Mouse (Mus musculus) kidney, postnatal 0 days (tissue): ENCODE data around the gene Bcl11b. TPM values are rescaled to one million over a fixed set of nuclear protein-coding genes. Genes with fewer than 3 reads are reported as not detected.

Source experiments
- ATAC-seq: fragments of 200-750 bp; cut with Nextera tagmentation; replicated peaks from 2 replicates; pipeline ENCODE4 v1.8.0; 2017; ENCODE audit warnings: low read depth, moderate number of reproducible peaks, moderate TSS enrichment, moderate library complexity; ENCODE audit not compliant: low FRiP score
- DNase-seq: peaks from one replicate; pipeline ENCODE4 v3.0.0-alpha.2; 2016; ENCODE audit warnings: low spot score
- H3K27ac ChIP-seq: fragments of 300-500 bp; sonication (generic); 2 replicates; pipeline ENCODE4 v1.5.1; 2014; ENCODE audit warnings: mild to moderate bottlenecking
- H3K27me3 ChIP-seq: fragments of 300-500 bp; sonication (generic); 2 replicates; pipeline ENCODE4 v1.6.1; 2014; ENCODE audit warnings: low read length, mixed read lengths; ENCODE audit not compliant: insufficient read depth
- H3K36me3 ChIP-seq: fragments of 300-500 bp; sonication (generic); 2 replicates; pipeline ENCODE4 v1.6.1; 2014; ENCODE audit warnings: low read length, mixed read lengths; ENCODE audit not compliant: insufficient read depth
- H3K4me1 ChIP-seq: fragments of 300-500 bp; sonication (generic); replicated peaks from 2 replicates; pipeline ENCODE4 v1.6.1; 2014; ENCODE audit warnings: antibody characterized with exemption, low read length, mixed read lengths; ENCODE audit not compliant: insufficient read depth
- H3K4me2 ChIP-seq: fragments of 300-500 bp; sonication (generic); 2 replicates; pipeline ENCODE4 v1.6.1; 2014; ENCODE audit warnings: mild to moderate bottlenecking, low read length, moderate library complexity, mixed read lengths
- H3K4me3 ChIP-seq: fragments of 300-500 bp; sonication (generic); replicated peaks from 2 replicates; pipeline ENCODE4 v1.5.1; 2014; ENCODE audit warnings: low read depth, low read length
- H3K9ac ChIP-seq: fragments of 300-500 bp; sonication (generic); 2 replicates; pipeline ENCODE4 v1.6.1; 2014; ENCODE audit warnings: low read depth, low read length
- H3K9me3 ChIP-seq: fragments of 300-500 bp; sonication (generic); replicated peaks from 2 replicates; pipeline ENCODE4 v1.6.1; 2016; ENCODE audit warnings: low read length, inconsistent platforms, mixed read lengths
- CTCF ChIP-seq: IDR thresholded peaks from 2 replicates; pipeline ENCODE4 v1.5.1; 2016; ENCODE audit warnings: antibody characterized with exemption, low read depth, mild to moderate bottlenecking, moderate library complexity
- WGBS: fragments of 180-500 bp; shearing (Covaris S2); extraction: QIAGEN DNeasy Blood & Tissue Kit; methylation state at CpG from one replicate; pipeline ENCODE4 v1.1.7; 2014; 5-methylcytosine and 5-hydroxymethylcytosine counted together
- polyA plus RNA-seq: library from polyadenylated mRNA; unstranded; fragments of >200 nt; fragmentation: Nextera tagmentation; extraction: Ambion mirVana; gene quantifications from 2 replicates; pipeline ENCODE4 v1.2.1, GENCODE M21; 2015

Bcl11b gene
- polyA plus RNA-seq, 1 experiment from 2014 or later, result 2.2 TPM

DNA sequence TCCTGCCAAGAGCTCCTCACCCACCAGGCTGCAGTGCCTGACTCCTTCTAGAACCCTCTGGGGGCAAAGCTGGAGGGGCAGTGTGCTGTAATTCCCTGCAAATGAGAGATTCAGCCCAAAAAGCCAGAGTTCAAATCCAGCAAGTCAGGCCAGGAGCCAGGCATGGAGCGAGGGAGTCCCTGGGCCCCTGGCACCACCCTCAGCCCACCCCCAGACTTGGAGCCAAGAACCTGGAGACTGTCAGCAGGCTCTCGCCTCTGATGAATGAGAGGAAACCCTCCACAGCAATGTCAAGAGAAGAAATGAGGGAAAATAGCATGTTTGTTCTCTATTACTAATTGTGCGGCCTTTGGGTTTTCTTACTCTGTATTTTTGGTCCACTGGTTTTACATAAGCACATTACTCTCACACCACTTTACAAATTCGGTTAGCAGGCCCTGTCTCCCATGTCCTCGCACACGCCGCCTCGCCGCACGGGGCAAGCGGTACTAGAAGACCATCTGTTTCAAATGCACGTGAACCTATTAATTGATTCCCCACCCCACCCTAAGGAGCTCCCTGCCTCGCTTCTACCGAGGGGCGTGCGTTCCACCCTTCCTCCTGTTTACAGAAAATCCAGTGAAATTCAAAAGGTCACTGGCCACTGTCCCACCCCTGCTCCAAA, 124.2 kb downstream of the Bcl11b start:
- Histone ChIP-seq H3K36me3 (no peaks in the 10 kb centered on the region), H3K9me3 (no peaks in the 10 kb centered on the region), H3K4me3 (no peak overlapping the region), H3K4me2 (no peak overlapping the region), H3K9ac (no peak overlapping the region), H3K4me1 (no peaks in the 10 kb centered on the region), H3K27me3 (no peaks in the 10 kb centered on the region), H3K27ac (no peak overlapping the region)
- 81% methylated on average over 16 of the region's 16 CpGs for WGBS
- ATAC-seq (no peak), DNase-seq (no peak)
- TF ChIP-seq CTCF, result no peak

DNA sequence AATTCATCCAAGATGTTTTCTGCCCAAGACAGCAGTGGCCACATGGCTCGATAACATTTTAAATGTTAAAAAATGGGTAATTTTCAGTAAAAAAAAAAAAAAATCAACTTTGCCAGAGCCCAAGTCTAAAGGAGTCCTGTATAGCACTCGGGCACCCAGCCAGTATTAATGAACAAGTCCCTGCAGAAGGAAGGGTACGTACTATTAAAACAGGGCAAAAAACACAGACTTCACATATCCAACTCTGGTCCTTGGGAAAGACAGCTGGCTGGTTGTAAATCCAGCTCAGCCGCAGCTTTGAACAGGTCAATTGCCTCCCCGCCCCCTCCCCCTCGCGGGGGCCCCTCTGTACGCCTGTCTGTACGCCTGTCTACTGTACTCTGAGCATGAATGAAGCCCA, 127.2 kb downstream of the Bcl11b start:
- H3K27ac ChIP-seq, result no peak overlapping the region
- no peak overlapping the region for H3K4me3 ChIP-seq
- no peak for ATAC-seq
- DNase-seq, result no peak
- TF ChIP-seq CTCF, result no peak
- no peaks in the 10 kb centered on the region for H3K4me1 ChIP-seq
- 41% methylated on average over 9 of the region's 9 CpGs for WGBS
- no peak overlapping the region for H3K4me2 ChIP-seq
- H3K27me3 ChIP-seq, result no peaks in the 10 kb centered on the region
- H3K9me3 ChIP-seq, result no peaks in the 10 kb centered on the region
- no peaks in the 10 kb centered on the region for H3K36me3 ChIP-seq
- H3K9ac ChIP-seq, result no peak overlapping the region

DNA sequence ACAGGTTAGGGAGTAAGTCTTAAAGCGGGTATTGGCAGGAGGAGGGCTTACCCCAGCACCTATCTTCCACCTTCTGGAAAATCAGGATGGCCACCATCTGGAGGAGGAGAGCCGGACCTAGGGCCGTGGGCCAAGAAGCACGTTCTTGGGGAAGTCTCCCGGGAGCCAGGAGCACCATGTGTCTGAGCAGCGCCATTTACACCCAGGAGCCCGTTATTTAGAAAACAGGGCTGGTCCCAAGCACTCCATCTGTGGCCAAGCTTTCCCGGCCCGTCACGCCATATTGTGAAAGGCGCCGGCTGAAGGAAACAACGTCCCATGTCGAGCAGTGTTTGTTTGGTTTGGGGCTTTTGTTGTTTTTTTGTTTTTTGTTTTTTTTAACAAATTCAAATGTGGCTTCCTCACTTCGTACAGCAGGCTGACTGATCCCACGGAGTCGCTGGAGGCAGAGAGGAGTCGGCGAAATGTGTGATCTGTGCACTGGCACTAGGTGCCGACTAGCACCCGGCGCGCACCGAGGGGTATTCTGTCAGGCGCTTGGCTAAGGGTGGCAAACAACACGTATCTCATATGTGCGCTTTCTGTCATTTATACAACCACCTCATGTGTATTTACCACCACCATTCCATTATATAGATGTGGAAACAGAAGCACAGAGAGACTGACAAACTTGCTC, 128.8 kb downstream of the Bcl11b start:
- DNase-seq (no peak), ATAC-seq (no peak)
- Histone ChIP-seq H3K4me3 (no peak overlapping the region), H3K27ac (no peak overlapping the region), H3K9me3 (no peaks in the 10 kb centered on the region), H3K4me2 (no peak overlapping the region), H3K4me1 (no peaks in the 10 kb centered on the region), H3K36me3 (no peaks in the 10 kb centered on the region), H3K27me3 (no peaks in the 10 kb centered on the region), H3K9ac (no peak overlapping the region)
- TF ChIP-seq CTCF, result no peak
- 89% methylated on average over 27 of the region's 27 CpGs for WGBS

DNA sequence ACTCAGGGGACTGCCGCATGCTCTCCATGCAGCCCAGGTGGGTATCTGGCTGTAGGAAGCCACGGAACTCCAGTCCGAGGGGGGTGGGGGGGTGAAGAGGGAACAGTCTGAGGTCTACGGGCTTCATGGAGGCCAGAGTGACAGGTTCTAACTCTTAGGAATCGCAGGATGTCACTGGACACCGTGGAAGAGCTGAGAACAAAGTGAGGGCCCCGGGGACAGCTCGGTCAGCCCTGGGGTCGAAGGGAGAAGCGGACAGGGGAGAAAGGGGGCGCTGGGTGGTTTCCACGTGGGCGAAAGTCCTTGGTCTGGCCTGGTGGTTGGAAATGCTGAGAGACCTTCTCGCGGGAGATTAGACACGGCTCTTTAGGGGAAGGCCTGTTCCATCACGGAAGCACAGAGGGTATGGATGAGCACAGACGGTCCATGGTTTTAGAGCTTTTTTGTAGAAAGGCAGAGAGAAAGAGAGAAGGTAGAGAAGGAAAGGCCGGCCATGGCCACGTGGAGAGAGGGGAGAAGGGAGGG, 133.8 kb downstream of the Bcl11b start:
- H3K36me3 ChIP-seq, result no peaks in the 10 kb centered on the region
- no peak overlapping the region for H3K27ac ChIP-seq
- H3K4me2 ChIP-seq, result no peak overlapping the region
- no peak for TF ChIP-seq CTCF
- no peaks in the 10 kb centered on the region for H3K27me3 ChIP-seq
- DNase-seq (no peak), ATAC-seq (no peak)
- no peaks in the 10 kb centered on the region for H3K9me3 ChIP-seq
- H3K9ac ChIP-seq, result no peak overlapping the region
- no peaks in the 10 kb centered on the region for H3K4me1 ChIP-seq
- 81% methylated on average over 20 of the region's 20 CpGs for WGBS
- H3K4me3 ChIP-seq, result no peak overlapping the region

DNA sequence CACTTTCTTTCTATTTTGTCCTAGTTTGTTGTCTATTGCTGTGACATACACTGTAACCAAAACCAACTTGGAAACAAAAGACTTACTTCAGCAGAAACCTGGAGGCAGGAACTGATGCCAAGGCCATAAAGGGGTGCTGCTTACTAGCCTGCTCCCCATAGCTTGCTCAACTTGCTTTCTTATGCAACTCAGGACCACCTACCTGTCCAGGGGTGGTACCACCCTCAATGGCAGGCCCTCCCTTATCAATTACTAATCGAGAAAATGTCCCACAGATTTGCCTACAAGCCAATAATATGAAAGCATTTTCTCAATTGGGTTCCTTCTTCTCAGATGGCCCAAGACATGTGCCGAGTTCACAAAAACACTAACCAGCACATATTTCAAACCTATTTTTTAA, 135.1 kb downstream of the Bcl11b start:
- WGBS, result 85% methylated on average over 2 of the region's 2 CpGs
- H3K9me3 ChIP-seq, result no peaks in the 10 kb centered on the region
- H3K9ac ChIP-seq, result no peak overlapping the region
- ATAC-seq (no peak), DNase-seq (no peak)
- H3K27me3 ChIP-seq, result no peaks in the 10 kb centered on the region
- H3K4me3 ChIP-seq, result no peak overlapping the region
- H3K4me2 ChIP-seq, result no peak overlapping the region
- TF ChIP-seq CTCF, result no peak
- no peak overlapping the region for H3K27ac ChIP-seq
- no peaks in the 10 kb centered on the region for H3K36me3 ChIP-seq
- no peaks in the 10 kb centered on the region for H3K4me1 ChIP-seq

Other genes with a start within 250 kb of the Bcl11b start
- gene Setd3, start 175.7 kb upstream of the Bcl11b start, polyA plus RNA-seq, result 74.3 and 80.6 TPM in 2 replicates
- gene Ccnk, start 176.0 kb upstream of the Bcl11b start, polyA plus RNA-seq, result 2.8 and 3.3 TPM in 2 replicates